Comparison of ENCODE assay signal across 8 mouse cellular contexts in the genomic region with DNA sequence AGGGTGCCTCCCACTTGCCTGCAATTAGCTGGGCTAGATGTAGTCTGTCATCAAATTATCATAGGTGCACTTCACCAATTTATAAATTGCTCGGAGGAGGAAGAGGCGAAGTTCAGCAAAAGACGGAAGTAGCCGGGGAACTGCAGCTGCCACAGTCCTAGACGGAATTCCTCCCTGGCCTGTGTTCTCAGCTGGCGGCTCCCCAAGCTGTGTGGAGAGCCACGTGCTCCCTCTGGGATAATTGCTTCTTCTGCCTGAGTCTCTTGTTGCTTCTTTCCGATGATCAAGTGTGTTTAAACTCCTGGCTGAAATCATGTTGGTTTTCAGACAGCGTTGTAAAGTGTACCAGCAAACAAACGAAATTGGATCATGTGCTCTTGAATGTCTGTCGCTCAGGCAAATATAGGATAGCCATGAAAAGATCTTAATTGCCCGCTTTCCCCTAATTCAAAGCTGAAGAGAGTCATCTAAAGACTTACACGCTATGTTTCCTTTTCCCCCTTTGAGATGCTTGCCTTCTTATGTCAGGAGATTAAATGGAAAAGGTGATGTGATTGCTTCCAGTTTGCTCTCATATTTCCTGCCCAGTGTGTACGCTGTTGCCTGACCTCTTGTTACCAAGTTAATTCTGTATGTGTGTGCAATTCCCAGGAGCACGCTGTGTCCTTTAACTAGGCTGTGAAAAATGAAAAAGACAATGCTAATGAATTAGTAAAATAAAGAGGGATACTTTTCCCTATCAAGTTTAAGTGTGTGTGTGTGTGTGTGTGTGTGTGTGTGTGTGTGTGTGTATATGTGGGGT.
DNase-seq lines count a peak whose midpoint lies in the region; ATAC-seq and TF ChIP-seq lines count a peak whose summit lies in the region.

No protein-coding gene starts in this region.

- H3K4me1 ChIP-seq in forebrain, embryonic 14.5 days (ENCODE audit: control insufficient read depth, insufficient read depth, low read length), result peaks cover 39% of the 10 kb centered on the region
- H3K4me1 ChIP-seq in heart, embryonic 16.5 days (ENCODE audit: control insufficient read depth, insufficient read depth, low read length), result peaks cover 11% of the 10 kb centered on the region
- peaks cover 2% of the 10 kb centered on the region; the same call in 1 of the 2 replicates for H3K4me1 ChIP-seq in liver, adult 2 months (ENCODE audit: control insufficient read depth, insufficient read depth, low read length)
- H3K4me1 ChIP-seq in neural tube, embryonic 12.5 days, result peaks cover 30% of the 10 kb centered on the region

- DNase-seq in cerebellum, adult 18-20 months, result peak; percentile 57 to 65
- DNase-seq in forebrain, embryonic 14.5 days (ENCODE audit: low spot score), result peak; percentile 91
- peak; percentile 88 for DNase-seq in kidney, postnatal 10 days
- DNase-seq in liver, adult 2 months (ENCODE audit: extremely low read depth, low read depth, low spot score), result peak; percentile 68
- DNase-seq in urinary bladder, postnatal 25 days (ENCODE audit: low spot score), result peak; percentile 40
- DNase-seq in natural killer cell, adult 2 months (ENCODE audit: low spot score in 2 of 2), result no peak

- H3K36me3 ChIP-seq in forebrain, embryonic 14.5 days (ENCODE audit: control insufficient read depth, insufficient read depth, low read length), result no peaks in the 10 kb centered on the region
- no peaks in the 10 kb centered on the region for H3K36me3 ChIP-seq in heart, embryonic 16.5 days (ENCODE audit: control insufficient read depth, insufficient read depth)
- no peaks in the 10 kb centered on the region for H3K36me3 ChIP-seq in liver, adult 2 months (ENCODE audit: control insufficient read depth, insufficient read depth, low read length)
- no peaks in the 10 kb centered on the region for H3K36me3 ChIP-seq in neural tube, embryonic 12.5 days

- 5% methylated on average over 15 of the region's 15 CpGs for WGBS in forebrain, embryonic 14.5 days
- 26% methylated on average over 15 of the region's 15 CpGs for WGBS in heart, embryonic 16.5 days
- 10% methylated on average over 15 of the region's 15 CpGs for WGBS in liver, adult 2 months
- WGBS in neural tube, embryonic 12.5 days, result 22% methylated on average over 15 of the region's 15 CpGs

- H3K4me3 ChIP-seq in forebrain, embryonic 14.5 days (ENCODE audit: low read depth, low read length), result no peak overlapping the region
- H3K4me3 ChIP-seq in heart, embryonic 16.5 days (ENCODE audit: low read length), result peak overlapping the region; percentile 46
- no peak overlapping the region for H3K4me3 ChIP-seq in liver, adult 2 months (ENCODE audit: insufficient read depth, low read depth, low read length)
- H3K4me3 ChIP-seq in neural tube, embryonic 12.5 days, result no peak overlapping the region

- no peaks in the 10 kb centered on the region for H3K27me3 ChIP-seq in forebrain, embryonic 14.5 days (replicated peaks; ENCODE audit: control insufficient read depth, insufficient read depth, low read length)
- no peaks in the 10 kb centered on the region for H3K27me3 ChIP-seq in heart, embryonic 16.5 days (ENCODE audit: control insufficient read depth, insufficient read depth, low read length)
- no peaks in the 10 kb centered on the region for H3K27me3 ChIP-seq in liver, adult 2 months (ENCODE audit: control insufficient read depth, insufficient read depth, low read length)
- H3K27me3 ChIP-seq in neural tube, embryonic 12.5 days (replicated peaks), result no peaks in the 10 kb centered on the region

- H3K9ac ChIP-seq in forebrain, embryonic 14.5 days (ENCODE audit: low read length), result no peak overlapping the region
- H3K9ac ChIP-seq in heart, embryonic 16.5 days (ENCODE audit: low read length), result peak overlapping the region; percentile 50
- no peak overlapping the region for H3K9ac ChIP-seq in liver, adult 2 months (ENCODE audit: low read depth, low read length)
- H3K9ac ChIP-seq in neural tube, embryonic 12.5 days, result no peak overlapping the region

- TF ChIP-seq POLR2A in liver, adult 2 months (IDR thresholded peaks at IDR 0.05; ENCODE audit: extremely low read depth, insufficient read depth, low read length), result no peak

- H3K4me2 ChIP-seq in forebrain, embryonic 14.5 days (ENCODE audit: low read length), result peak overlapping the region; percentile 42
- H3K4me2 ChIP-seq in heart, embryonic 16.5 days (ENCODE audit: low read depth, low read length), result peak overlapping the region; percentile 66
- H3K4me2 ChIP-seq in neural tube, embryonic 12.5 days (replicated peaks), result peak overlapping the region; percentile 46

- ATAC-seq in forebrain, embryonic 14.5 days, result peak; percentile 89
- peak; percentile 76 for ATAC-seq in heart, embryonic 16.5 days (replicated peaks; ENCODE audit: extremely low read depth, insufficient read depth, low FRiP score)
- peak; percentile 68 for ATAC-seq in neural tube, embryonic 12.5 days (ENCODE audit: low FRiP score, low read depth)

- TF ChIP-seq CTCF in liver, adult 2 months (IDR thresholded peaks at IDR 0.05; ENCODE audit: low read depth, low read length), result no peak

- H3K27ac ChIP-seq in forebrain, embryonic 14.5 days (ENCODE audit: low read depth, low read length), result no peak overlapping the region
- peak overlapping the region; percentile 39 for H3K27ac ChIP-seq in heart, embryonic 16.5 days (ENCODE audit: low read length)
- H3K27ac ChIP-seq in liver, adult 2 months (replicated peaks; ENCODE audit: insufficient read depth, low read depth, low read length), result no peak overlapping the region
- H3K27ac ChIP-seq in neural tube, embryonic 12.5 days, result no peak overlapping the region

- H3K79me2 ChIP-seq in liver, adult 2 months (ENCODE audit: control insufficient read depth, insufficient read depth, low read length), result no peaks in the 10 kb centered on the region

- H3K9me3 ChIP-seq in forebrain, embryonic 14.5 days (replicated peaks; ENCODE audit: control insufficient read depth, low read length), result no peaks in the 10 kb centered on the region
- no peaks in the 10 kb centered on the region for H3K9me3 ChIP-seq in heart, embryonic 16.5 days (replicated peaks; ENCODE audit: control insufficient read depth, low read length)
- H3K9me3 ChIP-seq in neural tube, embryonic 12.5 days, result no peaks in the 10 kb centered on the region

Comparison
In these comparisons a context has a peak if more than half of its experiments do, and no peak if none do; other contexts are left out.
1. DNase-seq: peak in cerebellum, adult 18-20 months (2 of 2), forebrain, embryonic 14.5 days (single experiment), kidney, postnatal 10 days (single experiment), liver, adult 2 months (single experiment) and urinary bladder, postnatal 25 days (single experiment); none in natural killer cell, adult 2 months (0 of 2).
2. Peak in every context shown above with its lines, with median percentiles within 50 percentile points of each other: ATAC-seq and H3K4me2 ChIP-seq.